ENCODE assay signal across 14 mouse cellular contexts in genomic region chr17:32382576-32382975, GRCm38 (mm10). TPM values are rescaled to one million over a fixed set of nuclear protein-coding genes. Genes with fewer than 3 reads are reported as not detected.
A peak's percentile ranks its signal among the peaks of the same experiment; 100 is the strongest.
DNase-seq lines count a peak whose midpoint lies in the region; ATAC-seq lines count a peak whose summit lies in the region.
"Had no signal": no experiment of that assay in that cellular context is flagged by ENCODE, and none has a peak within 500 bp of the region (broad histone marks: within the 10 kb centered on the region; RNA-seq: fewer than 3 reads in every experiment).

No protein-coding gene starts in this region.

- no peak overlapping the region for H3K4me2 ChIP-seq in heart, embryonic 11.5 days
- H3K4me2 ChIP-seq in kidney, embryonic 14.5 days (replicated peaks; ENCODE audit: low read depth, low read length) = no peak overlapping the region

- 92% methylated on average over 7 of the region's 7 CpGs for WGBS in heart, embryonic 11.5 days (ENCODE audit: insufficient replicate concordance)
- WGBS in kidney, embryonic 14.5 days = 94% methylated on average over 7 of the region's 7 CpGs

- DNase-seq in heart, adult 8-10 months (ENCODE audit: low spot score) = peak; percentile 40
- peak; percentile 6 for DNase-seq in thymus, postnatal 4 days
- DNase-seq in thymus, postnatal 25 days = no peak
- peak; percentile 61 to 67 for DNase-seq in cerebellum, postnatal 36 days
- no peak for DNase-seq in retina, postnatal 1 day
- DNase-seq: kidney, postnatal 36 days; thymus, adult 18-20 months had no signal

- no peak for ATAC-seq in heart, embryonic 11.5 days (replicated peaks; ENCODE audit: insufficient number of reproducible peaks, low FRiP score, low TSS enrichment)
- no peak for ATAC-seq in megakaryocyte-erythroid progenitor cell, adult 5-6 weeks (replicated peaks; ENCODE audit: low FRiP score, low TSS enrichment, poor library complexity, severe bottlenecking)
- ATAC-seq in kidney, embryonic 14.5 days (ENCODE audit: low FRiP score, low TSS enrichment) = no peak

- H3K27ac ChIP-seq in heart, embryonic 11.5 days (ENCODE audit: low read depth, low read length) = no peak overlapping the region
- no peak overlapping the region for H3K27ac ChIP-seq in kidney, embryonic 14.5 days (ENCODE audit: low read depth, low read length)
- H3K27ac ChIP-seq: macrophage had no signal

- no peak overlapping the region for H3K9ac ChIP-seq in heart, embryonic 11.5 days (ENCODE audit: low read depth, low read length)
- H3K9ac ChIP-seq in kidney, embryonic 14.5 days (ENCODE audit: low read depth, low read length) = no peak overlapping the region

- no peaks in the 10 kb centered on the region for H3K27me3 ChIP-seq in heart, embryonic 11.5 days (ENCODE audit: control insufficient read depth, insufficient read depth, low read length)
- no peaks in the 10 kb centered on the region for H3K27me3 ChIP-seq in kidney, embryonic 14.5 days (ENCODE audit: control insufficient read depth, insufficient read depth, low read length)
- H3K27me3 ChIP-seq: CH12.LX had no signal

- H3K4me1 ChIP-seq in heart, embryonic 11.5 days (ENCODE audit: control insufficient read depth, insufficient read depth, low read length) = peaks cover 14% of the 10 kb centered on the region; the same call in 1 of the 2 replicates
- peaks cover 6% of the 10 kb centered on the region; the same call in 1 of the 2 replicates for H3K4me1 ChIP-seq in kidney, embryonic 14.5 days (ENCODE audit: control insufficient read depth, insufficient read depth, low read length)

- H3K36me3 ChIP-seq in heart, embryonic 11.5 days (ENCODE audit: control insufficient read depth, insufficient read depth, low read length) = 0 out of 2 replicates have a peak, but pooled peaks cover 2% of the 10 kb centered on the region
- peaks cover 17% of the 10 kb centered on the region; the same call in 1 of the 2 replicates for H3K36me3 ChIP-seq in kidney, embryonic 14.5 days (ENCODE audit: control insufficient read depth, insufficient read depth, low read length)

- no peaks in the 10 kb centered on the region for H3K9me3 ChIP-seq in heart, embryonic 11.5 days (replicated peaks; ENCODE audit: control insufficient read depth, low read length)
- no peaks in the 10 kb centered on the region for H3K9me3 ChIP-seq in kidney, embryonic 14.5 days (ENCODE audit: control insufficient read depth, low read length)

- no peak overlapping the region for H3K4me3 ChIP-seq in heart, embryonic 11.5 days (ENCODE audit: low read depth, low read length)
- H3K4me3 ChIP-seq in kidney, embryonic 14.5 days (ENCODE audit: low read length) = no peak overlapping the region

RNA-seq across cellular contexts. Expression of gene Wiz, which starts 6.7 kb away (rescaled TPM):
- 10 to 100 TPM; 14.0 to 17.2 (median 15.4) TPM for total RNA-seq in heart, adult 8-10 months (2022)
- 16.2 and 17.6 TPM in 2 replicates for polyA plus RNA-seq in heart, embryonic 11.5 days (2014; fragmentation: Nextera tagmentation; extraction: Ambion mirVana)
- 53.4 and 63.4 TPM in 2 replicates for total RNA-seq in megakaryocyte-erythroid progenitor cell, adult 5-6 weeks (2014; fragmentation: Nextera tagmentation)
- 6.1 and 6.9 TPM in 2 replicates for total RNA-seq in megakaryocyte-erythroid progenitor cell, adult 5-6 weeks (2017)
- 26.6 and 37.2 TPM in 2 replicates for polyA plus RNA-seq in kidney, embryonic 14.5 days (2014; fragmentation: Nextera tagmentation; extraction: Ambion mirVana)

RNA-seq across cellular contexts. Expression of gene Rasal3, which starts 20.8 kb away (rescaled TPM):
- total RNA-seq in heart, adult 8-10 months (2022) = 1 to 10 TPM in 1 of 4 experiments, under 1 TPM in 3; 0.33 to 1.2 (median 0.61) TPM
- 0.94 and 1.3 TPM in 2 replicates for polyA plus RNA-seq in heart, embryonic 11.5 days (2014; fragmentation: Nextera tagmentation; extraction: Ambion mirVana)
- total RNA-seq in megakaryocyte-erythroid progenitor cell, adult 5-6 weeks (2014; fragmentation: Nextera tagmentation) = 49.4 and 57.4 TPM in 2 replicates
- total RNA-seq in megakaryocyte-erythroid progenitor cell, adult 5-6 weeks (2017) = 19.9 and 20.8 TPM in 2 replicates
- 0.20 and 0.26 TPM in 2 replicates for polyA plus RNA-seq in kidney, embryonic 14.5 days (2014; fragmentation: Nextera tagmentation; extraction: Ambion mirVana)

RNA-seq across cellular contexts. Expression of gene Akap8l, which starts 32.2 kb away (rescaled TPM):
- total RNA-seq in heart, adult 8-10 months (2022) = 10 to 100 TPM; 41.4 to 55.8 (median 46.3) TPM
- polyA plus RNA-seq in heart, embryonic 11.5 days (2014; fragmentation: Nextera tagmentation; extraction: Ambion mirVana) = 59.0 and 63.8 TPM in 2 replicates
- 87.7 and 107 TPM in 2 replicates for total RNA-seq in megakaryocyte-erythroid progenitor cell, adult 5-6 weeks (2014; fragmentation: Nextera tagmentation)
- 154 and 167 TPM in 2 replicates for total RNA-seq in megakaryocyte-erythroid progenitor cell, adult 5-6 weeks (2017)
- 81.7 and 93.7 TPM in 2 replicates for polyA plus RNA-seq in kidney, embryonic 14.5 days (2014; fragmentation: Nextera tagmentation; extraction: Ambion mirVana)

RNA-seq across cellular contexts. Expression of gene Pglyrp2, which starts 41.4 kb away (rescaled TPM):
- total RNA-seq in heart, adult 8-10 months (2022) = not detected
- 0.34 TPM in 1 of 2 replicates, not detected in the other for polyA plus RNA-seq in heart, embryonic 11.5 days (2014; fragmentation: Nextera tagmentation; extraction: Ambion mirVana)
- 1.5 and 3.0 TPM in 2 replicates for total RNA-seq in megakaryocyte-erythroid progenitor cell, adult 5-6 weeks (2014; fragmentation: Nextera tagmentation)
- total RNA-seq in megakaryocyte-erythroid progenitor cell, adult 5-6 weeks (2017) = 2.7 and 3.3 TPM in 2 replicates
- polyA plus RNA-seq in kidney, embryonic 14.5 days (2014; fragmentation: Nextera tagmentation; extraction: Ambion mirVana) = not detected in 2 replicates
- polyA plus RNA-seq: cortical plate, adult 2 months; heart, postnatal 0 days; macrophage had no signal

Comparison
In these comparisons a context has a peak if more than half of its experiments do, and no peak if none do; other contexts are left out.
1. DNase-seq: peak in heart, adult 8-10 months (single experiment), thymus, postnatal 4 days (single experiment) and cerebellum, postnatal 36 days (2 of 2); none in thymus, postnatal 25 days (single experiment) and retina, postnatal 1 day (single experiment).
2. RNA of gene Rasal3, which starts 20.8 kb away (total RNA-seq): 19.9 to 57.4 TPM in megakaryocyte-erythroid progenitor cell, adult 5-6 weeks; 0.33 to 1.2 TPM in heart, adult 8-10 months; every median in the first group is over 4 times any median in the second.